Mouse (Mus musculus) ovary, postnatal 14 days (tissue): ENCODE data around the gene Ufsp2.

ENCODE experiments used
- DNase-seq: peaks from one replicate; pipeline ENCODE4 v3.0.0; 2022; ENCODE audit warnings: low spot score

Ufsp2 gene

DNA sequence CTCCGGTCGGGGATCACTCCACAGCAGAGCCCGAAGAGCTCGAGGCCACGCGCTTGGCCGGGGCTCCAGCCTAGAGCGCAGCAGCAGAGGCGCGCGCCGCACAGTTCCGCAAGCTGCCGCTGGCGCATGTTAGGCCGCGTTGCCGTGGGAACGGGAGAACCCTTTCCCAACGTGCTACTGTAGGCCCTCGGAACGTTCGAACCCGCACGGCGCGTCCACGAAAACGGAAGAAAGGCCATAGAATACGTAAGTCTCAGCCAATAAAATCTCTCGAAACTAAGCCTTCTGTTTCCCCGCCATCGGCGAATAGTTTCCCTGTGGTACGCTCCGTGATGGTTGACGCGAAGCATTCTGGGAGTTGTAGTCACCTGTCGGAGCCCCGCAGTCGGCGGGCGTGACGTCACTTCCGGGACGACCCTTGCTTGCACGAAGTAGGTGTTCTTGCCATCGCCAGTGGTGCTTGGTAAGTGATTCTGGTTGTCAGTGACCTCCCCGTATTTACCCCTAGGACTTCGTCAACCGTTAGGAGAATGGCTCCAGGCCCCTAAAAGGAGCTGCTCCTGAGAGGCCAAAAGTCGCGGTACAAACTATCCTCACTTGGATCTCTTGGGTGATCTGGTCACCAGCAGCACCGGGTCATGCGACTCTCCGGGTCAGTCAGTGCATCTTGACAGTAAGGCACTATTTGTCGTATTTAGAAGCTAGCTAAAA is at the start of gene Ufsp2, which contains the start of gene 1700029J07Rik:
TSS of gene Ufsp2 (plus strand) at position 403 of the 711 bp plus-strand sequence.
TSS of gene 1700029J07Rik (minus strand) at position 127 of the 711 bp plus-strand sequence.
- DNase-seq: peak; percentile 95

DNA sequence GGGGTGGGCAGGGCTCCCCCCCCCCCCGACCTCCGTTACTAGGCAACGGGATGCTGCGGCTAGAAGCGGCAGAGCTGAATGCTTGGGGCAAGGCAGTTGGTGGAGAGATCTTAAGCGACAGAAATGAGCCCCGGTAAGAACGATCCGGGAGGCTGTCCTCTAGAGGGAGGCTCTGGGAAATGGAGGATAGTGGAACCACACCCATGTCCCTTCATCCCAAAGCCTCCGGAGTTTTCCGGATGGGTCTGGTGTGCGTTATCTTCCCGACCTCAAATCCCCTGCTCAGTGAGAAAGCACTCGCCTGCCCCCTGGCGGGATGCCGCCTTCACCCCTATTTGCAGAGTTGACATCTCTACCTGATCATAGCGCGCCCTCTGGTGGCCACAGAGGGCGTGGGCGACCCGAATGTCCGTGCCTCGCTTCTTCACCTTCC is 40.7 kb upstream of the Ufsp2 start, which contains the start of gene Ccdc110:
TSS of gene Ccdc110 (plus strand) at position 38 of the 433 bp plus-strand sequence.
- DNase-seq: peak; percentile 98

DNA sequence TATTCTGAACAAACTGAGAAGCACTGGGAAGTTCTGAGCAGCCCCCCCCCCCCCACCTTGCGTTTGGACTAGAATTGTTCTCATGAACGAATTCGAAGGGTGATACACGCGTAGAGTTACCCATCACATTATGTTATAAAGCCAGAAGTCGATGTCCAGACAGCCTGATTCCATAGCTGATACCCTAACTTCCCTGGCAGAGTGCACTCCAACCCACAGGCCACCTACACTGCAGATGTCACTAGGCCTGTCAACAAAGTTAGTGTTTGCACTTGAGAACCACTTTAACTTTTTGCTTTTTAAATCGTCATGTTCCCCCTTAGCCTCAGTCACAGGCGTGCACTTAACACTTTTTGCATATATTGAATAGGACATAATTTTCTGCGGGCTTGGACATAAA is 38.3 kb upstream of the Ufsp2 start:
- no peak for DNase-seq

DNA sequence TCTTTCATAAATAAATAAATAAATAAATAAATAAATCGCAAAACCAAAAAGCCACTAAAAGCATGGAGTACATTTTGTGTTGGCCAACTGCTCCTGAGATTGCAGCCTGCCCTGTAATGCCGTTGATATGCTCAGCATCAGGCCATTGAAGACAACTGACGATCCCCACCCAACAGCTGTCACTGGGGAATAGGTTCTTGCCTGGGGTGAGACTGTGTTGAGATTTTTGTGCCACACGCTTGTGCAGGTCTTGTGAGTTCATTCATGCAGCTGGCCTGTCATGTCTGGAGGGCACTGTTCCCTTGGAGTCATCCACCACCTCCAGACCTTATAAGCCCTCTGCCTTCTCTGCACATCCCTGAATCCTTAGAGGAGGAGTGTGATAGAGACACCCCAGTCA is 29.0 kb upstream of the Ufsp2 start:
- no peak for DNase-seq

DNA sequence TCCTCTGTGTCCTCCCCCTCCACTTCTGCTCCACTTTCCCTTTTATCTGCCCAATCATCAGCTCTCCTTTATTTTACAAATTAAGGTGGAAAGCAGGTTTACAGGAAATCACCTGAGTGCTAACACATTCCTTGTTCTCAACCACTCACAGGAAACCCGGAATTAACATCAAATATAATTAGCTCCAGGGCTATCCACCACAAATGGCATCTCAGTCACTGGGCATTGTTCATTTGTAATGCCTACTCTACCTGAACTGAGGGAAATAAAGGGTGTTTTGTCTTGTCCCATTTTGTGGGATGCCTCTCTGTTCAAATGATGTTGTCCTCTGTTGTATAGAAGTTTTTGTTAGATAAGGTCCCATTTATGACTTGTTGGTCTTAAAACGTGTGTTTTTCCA is 24.7 kb upstream of the Ufsp2 start:
- no peak for DNase-seq

DNA sequence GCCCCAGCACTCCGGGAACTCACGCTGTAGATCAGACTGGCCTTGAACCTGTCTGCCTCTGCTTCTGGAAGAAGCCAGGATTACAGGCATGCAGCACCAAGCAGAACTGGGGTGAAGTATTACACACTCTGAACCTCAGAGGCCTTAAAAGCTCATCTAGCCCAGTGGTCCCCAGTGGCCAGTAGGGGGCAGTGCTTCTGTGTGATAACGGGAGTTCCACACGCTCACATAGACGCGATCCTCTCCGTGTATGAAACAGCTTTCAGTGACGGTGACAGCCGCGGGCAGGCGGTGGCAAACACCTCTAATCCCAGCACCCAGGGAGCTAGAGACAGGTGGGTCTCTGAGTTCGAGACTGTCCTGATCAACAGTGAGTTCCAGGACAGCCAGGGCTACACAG is 4.4 kb upstream of the Ufsp2 start:
- no peak for DNase-seq

DNA sequence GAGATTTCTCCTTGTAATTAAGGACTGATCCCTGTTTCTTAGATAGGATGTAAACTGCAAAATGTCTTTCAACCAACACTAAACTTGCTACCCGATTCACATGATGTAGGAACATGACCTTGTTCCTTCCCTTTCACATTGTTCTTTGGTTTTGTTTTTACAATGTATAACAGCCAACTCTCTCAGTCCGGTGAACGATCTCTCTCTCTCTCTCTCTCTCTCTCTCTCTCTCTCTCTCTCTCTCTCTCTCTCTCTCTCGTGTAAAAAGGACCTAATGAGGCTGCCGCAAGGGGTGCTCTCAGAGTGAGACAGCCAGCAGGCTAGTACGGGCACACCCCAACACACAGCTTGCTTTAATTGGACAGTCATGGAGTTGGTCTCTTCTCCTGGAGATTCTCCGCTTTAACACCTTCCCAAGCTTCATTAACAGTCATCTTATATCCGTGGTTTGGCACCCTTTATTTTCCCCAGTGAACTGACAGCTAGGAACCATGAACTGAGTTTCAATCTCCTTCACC is 1.3 kb upstream of the Ufsp2 start:
- no peak for DNase-seq

DNA sequence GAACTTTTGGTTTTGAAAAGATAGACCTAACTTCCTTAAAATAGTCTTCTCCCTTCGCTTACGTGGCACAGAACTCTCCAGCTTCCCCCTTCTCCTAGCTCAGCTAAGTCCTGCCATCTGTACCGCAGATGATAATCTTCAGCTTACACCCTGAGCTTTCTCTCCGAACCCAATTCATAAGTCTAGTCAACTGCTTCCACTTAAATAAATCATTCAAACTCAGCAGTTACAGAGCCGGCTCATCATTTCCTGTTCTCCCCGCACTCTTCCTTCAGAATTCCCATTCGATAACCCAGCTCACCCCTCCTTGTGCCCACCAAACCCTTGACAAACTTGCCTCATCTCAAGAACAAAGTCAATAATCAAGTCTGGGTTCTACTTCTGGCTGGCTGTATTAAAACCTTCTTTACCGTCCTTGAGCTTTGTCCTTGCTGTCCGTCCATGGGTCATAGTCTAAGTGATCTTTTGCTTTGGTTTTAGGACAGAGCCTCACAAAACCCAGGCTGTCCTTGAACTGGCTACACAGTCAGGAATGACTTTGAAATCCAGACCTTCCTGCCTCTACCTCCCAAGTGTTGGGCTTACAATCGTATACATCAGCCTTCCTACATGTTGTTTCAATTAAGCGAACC is 625 bp downstream of the Ufsp2 start:
- DNase-seq: no peak

DNA sequence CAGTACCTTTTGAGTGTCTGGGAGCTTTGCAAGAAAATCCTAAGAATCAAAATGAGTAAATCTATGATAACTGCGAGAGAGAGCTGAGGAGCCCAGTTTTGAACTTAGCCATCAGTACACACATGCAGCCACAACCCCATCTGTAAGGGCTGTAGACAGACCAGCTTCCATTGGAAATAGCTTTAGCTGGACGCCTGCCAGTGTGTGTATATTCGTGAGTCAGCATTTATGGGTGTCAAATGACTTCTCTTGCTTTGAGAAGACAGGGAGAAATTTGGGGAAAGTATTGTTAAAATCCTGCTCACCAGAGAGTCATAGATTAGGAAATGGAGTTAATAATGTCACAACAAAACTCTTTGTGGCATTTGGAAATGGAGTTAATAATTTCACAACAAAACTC is 11.3 kb downstream of the Ufsp2 start:
- DNase-seq: no peak

DNA sequence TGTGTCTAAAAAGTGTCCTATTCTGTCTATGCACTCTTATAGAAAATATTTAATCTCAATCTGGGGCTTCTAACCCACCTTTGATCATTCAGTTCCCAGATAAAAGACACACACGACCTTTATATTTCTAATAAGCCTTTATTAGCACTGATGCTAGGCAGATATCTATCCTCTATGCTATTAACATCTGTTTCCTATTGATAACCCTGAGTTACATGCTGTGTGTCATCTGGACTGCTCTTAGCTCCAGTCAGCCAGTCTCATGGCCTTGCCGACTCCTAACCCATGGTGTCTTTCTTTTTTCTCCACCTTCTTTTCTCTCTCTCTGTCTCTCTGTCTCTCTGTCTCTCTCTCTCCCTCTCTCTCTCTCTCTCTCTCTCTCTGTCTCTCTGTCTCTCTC is 12.9 kb downstream of the Ufsp2 start:
- no peak for DNase-seq

DNA sequence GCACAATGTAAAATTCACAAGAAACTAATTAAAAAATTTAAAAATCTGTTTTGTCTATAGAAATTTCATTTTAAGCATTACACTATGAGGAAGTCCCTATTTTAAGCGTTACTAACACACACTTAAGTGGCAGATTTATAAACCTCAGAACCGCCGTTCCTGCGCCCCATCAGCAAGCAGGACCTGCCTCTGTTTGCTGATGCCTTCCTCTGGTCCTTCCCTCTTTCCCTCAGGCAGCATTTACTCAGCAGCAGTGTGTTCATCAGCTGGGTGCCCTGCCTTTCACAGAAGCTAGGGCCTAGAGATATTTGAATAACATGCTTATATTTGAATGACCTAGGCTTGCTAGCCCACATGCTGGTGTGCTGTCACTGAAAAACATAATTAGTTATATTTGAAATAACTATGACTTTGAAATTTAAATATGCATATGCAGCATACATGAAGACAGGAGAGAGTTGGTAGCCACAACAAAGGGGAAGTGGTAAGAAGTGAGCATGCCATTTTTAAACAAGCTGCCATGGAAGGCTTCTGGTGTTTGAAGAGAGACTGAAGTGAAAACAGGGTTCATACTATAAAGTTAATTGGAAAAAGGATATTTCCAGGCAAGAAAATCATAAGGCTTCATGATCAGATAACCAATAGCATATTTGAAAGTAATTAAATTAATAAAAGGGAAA is 15.4 kb downstream of the Ufsp2 start:
- DNase-seq: no peak

DNA sequence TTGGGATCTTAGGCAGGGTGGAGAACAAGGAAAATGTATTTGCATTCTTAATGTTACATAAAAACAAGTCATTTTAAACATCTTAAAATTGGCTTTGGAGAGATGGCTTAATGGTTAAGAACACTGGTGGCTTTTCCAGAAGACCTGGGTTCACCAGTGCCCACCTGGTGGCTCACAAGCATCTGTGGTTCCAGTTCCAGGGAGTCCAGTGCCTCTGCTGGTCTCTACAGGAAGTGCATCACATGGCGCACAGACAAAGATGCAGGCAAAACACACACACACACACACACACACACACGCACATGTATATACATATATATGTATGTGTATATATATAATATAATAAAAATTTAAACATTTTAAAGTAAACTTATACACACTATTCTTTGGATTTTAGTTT is 18.8 kb downstream of the Ufsp2 start:
- no peak for DNase-seq

DNA sequence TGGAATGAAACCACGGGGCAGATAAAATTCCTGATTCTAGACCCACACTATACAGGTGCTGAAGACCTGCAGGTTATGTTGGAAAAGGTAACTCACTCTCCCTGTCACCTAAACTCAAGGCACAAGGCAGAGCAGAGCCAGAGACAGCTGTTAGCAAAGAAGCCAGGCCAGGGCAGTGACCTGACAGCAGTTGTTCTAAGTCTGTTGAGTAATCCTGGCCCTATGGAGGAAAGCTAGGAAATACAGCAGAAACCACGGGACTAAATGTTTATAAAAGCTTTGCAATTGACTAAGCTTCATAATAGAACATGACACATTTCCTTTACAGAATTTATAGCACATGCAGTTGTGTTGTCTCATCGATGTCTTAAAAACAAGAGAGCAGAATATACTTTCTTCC is 20.2 kb downstream of the Ufsp2 start:
- no peak for DNase-seq

DNA sequence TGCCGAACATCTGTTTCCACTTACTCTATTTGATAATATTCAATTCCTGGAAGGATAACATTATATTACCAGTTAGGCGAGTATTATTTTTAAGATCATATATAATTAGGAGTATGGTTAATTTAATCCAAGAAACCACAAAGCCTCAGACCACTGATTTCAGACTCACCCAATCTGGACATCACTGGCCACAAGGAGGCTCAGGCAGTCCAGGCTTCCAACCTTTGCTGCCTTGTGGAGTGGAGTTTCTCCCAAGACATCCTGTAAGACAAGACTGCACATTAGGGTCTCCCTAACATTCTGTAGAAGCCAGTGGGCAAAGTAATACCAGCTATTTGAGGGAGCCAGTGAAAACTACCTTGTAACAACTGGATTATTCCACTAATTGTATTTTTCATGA is 22.9 kb downstream of the Ufsp2 start:
- no peak for DNase-seq

DNA sequence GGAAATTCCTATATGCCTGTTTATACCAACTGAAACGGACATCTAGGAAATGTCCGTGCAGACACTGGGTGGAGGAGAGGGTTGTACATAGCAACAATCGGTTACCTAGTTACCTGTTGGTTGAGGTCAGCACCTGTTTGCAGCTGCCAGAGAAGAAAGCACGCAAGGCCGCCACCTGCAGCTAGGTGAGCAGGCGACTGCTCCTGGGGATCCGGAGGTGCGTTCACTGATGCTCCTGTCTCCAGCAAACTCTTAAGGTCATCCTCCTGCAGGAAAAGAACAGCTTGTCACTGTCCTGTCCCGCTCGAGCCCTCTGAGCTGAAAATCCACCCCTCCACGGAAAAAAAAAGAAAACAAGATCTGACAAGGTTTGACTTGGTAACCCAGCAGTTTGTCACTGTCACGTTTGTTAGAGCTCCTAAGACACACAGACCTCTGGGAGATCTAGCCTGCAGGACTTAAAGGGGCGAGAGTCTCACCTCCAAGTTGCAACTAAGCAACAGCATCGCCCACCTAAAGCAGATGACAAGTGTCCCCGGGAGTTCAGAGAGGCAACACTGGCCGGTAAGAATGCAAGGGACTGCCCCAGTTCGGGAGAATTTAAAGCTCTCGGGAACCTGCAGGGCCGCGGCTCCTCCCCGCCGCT is 23.9 kb downstream of the Ufsp2 start, which contains the start of gene Lrp2bp:
TSS of gene Lrp2bp (plus strand) at position 166 of the 646 bp plus-strand sequence.
- no peak for DNase-seq

DNA sequence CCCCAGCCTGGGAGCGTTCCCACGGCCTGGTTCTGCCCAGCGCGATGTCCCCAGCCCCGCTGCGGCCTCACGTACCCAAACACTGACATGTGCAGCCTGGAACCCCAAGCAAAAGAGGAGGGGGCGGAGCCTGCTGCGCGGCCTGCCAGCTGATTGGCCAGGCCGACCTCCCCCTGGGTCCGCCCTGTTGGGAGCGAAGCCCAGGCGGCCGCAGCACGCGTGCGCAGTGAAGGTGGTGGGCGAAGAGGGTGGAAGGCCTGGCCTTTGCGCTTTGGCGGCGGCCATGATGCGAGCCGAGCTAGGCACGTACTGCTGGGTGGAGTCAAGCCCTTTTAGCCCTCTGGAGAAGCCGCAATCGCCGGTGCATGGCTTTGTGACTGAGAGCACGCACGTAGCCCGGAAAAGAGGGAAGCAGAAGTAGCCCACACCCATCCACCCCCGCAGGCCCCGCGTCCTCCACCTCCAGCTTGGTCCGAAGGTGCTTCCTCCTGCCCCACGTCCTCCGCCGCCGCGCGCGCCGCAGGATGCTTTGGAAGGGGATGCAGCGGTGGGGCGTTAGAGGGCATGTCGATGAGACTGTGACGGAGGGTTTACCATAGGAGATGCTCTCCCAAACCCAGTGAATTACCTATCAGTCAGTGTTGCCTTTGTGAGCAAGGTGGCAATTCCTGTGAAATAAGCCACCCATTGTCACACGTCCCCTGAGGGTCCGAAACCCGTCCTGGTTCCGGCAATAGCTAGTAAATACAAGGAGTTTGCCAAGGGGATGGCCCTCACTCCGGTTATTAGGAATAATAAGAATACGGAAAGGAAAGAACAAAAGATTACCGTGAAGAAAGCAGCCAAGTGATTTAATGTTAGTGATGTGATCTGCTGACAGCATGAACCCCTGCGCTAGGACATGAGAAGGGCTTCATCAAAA is 24.7 kb downstream of the Ufsp2 start:
- peak; percentile 98 for DNase-seq

DNA sequence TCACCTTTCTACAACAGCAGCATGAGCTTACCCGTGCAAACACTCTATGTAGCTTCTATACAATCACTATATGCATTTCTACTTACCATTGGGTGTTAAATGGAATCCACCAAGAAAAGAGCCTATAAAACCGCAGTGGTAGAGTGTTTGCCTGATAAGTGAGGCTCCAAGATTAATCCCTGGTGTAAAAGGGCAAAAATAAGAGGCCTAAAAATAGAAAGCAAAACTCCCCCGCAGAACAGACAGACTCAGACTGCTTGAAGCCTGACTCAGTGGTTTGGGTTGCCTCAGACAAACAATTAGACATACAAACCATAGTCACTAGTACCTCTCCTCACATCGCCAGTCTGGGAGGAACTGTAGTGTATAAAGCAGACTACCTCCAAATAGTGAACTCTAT is 30.3 kb downstream of the Ufsp2 start, which contains the start of gene Ankrd37:
TSS of gene Ankrd37 (minus strand) at position 112 of the 400 bp plus-strand sequence.
- DNase-seq: no peak

DNA sequence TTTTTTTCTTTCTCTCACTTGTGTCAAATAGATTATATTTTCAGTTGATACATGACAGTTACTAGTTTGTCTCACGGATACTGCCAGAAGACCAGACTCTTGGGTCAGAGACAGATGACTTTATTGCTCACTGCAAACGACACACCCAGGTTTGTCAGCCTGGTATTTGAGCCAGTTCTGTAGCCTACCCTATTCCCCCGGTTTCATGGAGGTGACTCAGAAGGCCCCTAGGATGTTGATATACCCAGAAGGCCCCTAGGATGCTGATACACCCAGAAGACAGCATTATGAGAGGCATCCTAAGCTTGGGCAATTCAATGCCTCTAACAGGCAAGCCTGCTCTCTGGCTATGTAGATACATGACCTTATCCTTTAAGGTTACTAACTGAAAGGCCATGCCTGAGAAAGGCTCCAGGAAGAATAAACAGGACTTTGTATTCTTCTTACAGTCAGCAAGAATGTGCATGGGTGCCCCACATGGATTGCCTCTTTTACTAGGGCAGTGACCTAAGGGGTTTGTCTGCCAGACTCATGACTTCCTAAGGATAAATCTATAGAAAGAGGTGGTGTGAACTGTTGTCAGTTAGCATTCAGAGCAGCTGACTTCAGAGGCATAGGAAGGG is 31.8 kb downstream of the Ufsp2 start:
- DNase-seq: no peak

DNA sequence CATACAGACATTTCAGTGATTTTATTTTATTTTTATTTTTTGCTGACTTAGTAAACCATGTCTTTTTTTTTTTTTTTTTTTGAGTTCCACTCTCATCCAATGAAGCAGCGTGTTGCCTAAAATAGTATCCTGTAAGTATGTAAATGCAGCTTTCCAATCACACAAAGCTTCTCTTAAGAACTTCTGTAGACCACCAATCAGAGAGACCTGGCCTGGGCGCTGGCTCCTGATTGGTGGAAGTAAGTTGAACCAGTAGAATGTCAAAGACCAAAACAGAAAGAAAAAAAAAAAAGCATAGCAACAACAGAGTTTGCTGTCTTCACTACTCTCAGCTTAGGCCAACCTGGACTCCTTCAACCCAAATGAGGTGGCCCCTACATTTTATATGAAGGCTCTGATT is 35.0 kb downstream of the Ufsp2 start:
- no peak for DNase-seq
